Mouse (Mus musculus) sigmoid colon, adult 10 weeks (tissue): ENCODE data around the gene Phtf1. TPM values are rescaled to one million over a fixed set of nuclear protein-coding genes. Genes with fewer than 3 reads are reported as not detected.

Source experiments
- polyA plus RNA-seq: library from polyadenylated mRNA; stranded (reverse); fragments of 350-450 nt; fragmentation: Illumina TruSeq; extraction: RNeasy Lipid Tissue Mini Kit (QIAGEN cat#74804); gene quantifications from one replicate; pipeline ENCODE4 v1.2.3, GENCODE M21; 2014; ENCODE audit warnings: low read depth, low replicate concordance

Gene Phtf1
- polyA plus RNA-seq, result 23.2 TPM

GRCm38 (mm10) chr3:103967861-103968691, at the start of gene Phtf1:
TSS of gene Phtf1 (plus strand) at chr3:103968110.

Other genes with a start within 250 kb of the Phtf1 start
- 7.2 TPM for gene Olfml3, start 230.1 kb upstream of the Phtf1 start, polyA plus RNA-seq
- not detected for gene Gm10964, start 228.7 kb upstream of the Phtf1 start, polyA plus RNA-seq
- gene Hipk1, start 176.5 kb upstream of the Phtf1 start, polyA plus RNA-seq, result 120 TPM
- 9.7 TPM for gene Dclre1b, start 158.7 kb upstream of the Phtf1 start, polyA plus RNA-seq
- 17.0 TPM for gene Ap4b1, start 158.6 kb upstream of the Phtf1 start, polyA plus RNA-seq
- gene Gm43064, start 158.5 kb upstream of the Phtf1 start, polyA plus RNA-seq, result not detected
- gene Bcl2l15, start 135.5 kb upstream of the Phtf1 start, polyA plus RNA-seq, result 0.85 TPM
- 11.2 TPM for gene Ptpn22, start 108.3 kb upstream of the Phtf1 start, polyA plus RNA-seq
- gene Rsbn1, start 54.0 kb upstream of the Phtf1 start, polyA plus RNA-seq, result 57.3 TPM